Mouse (Mus musculus): ENCODE measurements around the gene Timm17b.

DNA sequence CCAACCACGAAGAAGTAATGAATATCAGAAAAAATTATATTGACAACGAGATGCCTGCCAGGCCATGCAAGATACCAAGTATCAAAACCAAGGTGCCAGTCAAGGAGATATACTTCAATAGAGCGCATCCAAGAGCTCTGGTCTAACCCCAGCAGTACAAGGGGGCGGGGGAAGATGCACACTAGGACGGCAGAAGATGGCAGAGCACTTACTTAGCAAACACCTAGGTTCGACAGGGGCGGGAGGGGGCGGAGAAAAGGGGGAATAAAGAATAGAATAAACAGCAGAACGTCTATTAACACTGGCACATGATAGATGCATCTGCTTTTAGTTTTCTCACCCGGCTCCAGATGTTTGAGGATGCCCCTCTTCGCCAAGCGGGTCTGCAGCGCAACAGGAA, 946 bp upstream of the Timm17b start:
- TF ChIP-seq CTCF (IDR thresholded peaks at IDR 0.05; ENCODE audit: low read depth, low read length) (no peak), POLR2A (IDR thresholded peaks at IDR 0.05; ENCODE audit: extremely low read depth, insufficient read depth, low read length) (no peak)
